Mouse (Mus musculus) CH12.LX (cell line): ENCODE results near the gene Podxl2. TPM values are rescaled to one million over a fixed set of nuclear protein-coding genes. Genes with fewer than 3 reads are reported as not detected.
A peak's percentile ranks its signal among the peaks of the same experiment; 100 is the strongest.

ENCODE experiments used
- DNase-seq: peaks from one replicate; pipeline ENCODE4 v3.0.0-alpha.2; 2013; ENCODE audit errors: extremely low read depth
- H3K27ac ChIP-seq: 2 replicates; pipeline ENCODE4 v1.5.1; 2012; ENCODE audit warnings: low read depth, mild to moderate bottlenecking, control low read depth, moderate library complexity; ENCODE audit not compliant: insufficient read depth
- H3K27me3 ChIP-seq: replicated peaks from 2 replicates; pipeline ENCODE3; 2012; ENCODE audit warnings: inconsistent platforms
- H3K36me3 ChIP-seq, 2 experiments: replicated peaks in 1 of 2; 2 replicates each; pipeline versions ENCODE3 to v1.6.1; 2012; ENCODE audit warnings: inconsistent platforms in 1 of 2, low read length in 1 of 2, mild to moderate bottlenecking in 1 of 2, mixed read lengths in 1 of 2, moderate library complexity in 1 of 2; ENCODE audit not compliant: control insufficient read depth in 1 of 2, insufficient read depth in 1 of 2
- H3K4me1 ChIP-seq, 2 experiments: 2 replicates each; pipeline ENCODE4 v1.6.1; 2012; ENCODE audit warnings: inconsistent platforms in 1 of 2, moderate library complexity in 1 of 2; ENCODE audit not compliant: insufficient read depth in 2 of 2, control insufficient read depth in 1 of 2
- H3K4me2 ChIP-seq: 2 replicates; pipeline ENCODE4 v1.6.1; 2012; ENCODE audit warnings: low read depth, mild to moderate bottlenecking, control low read depth; ENCODE audit not compliant: poor library complexity, insufficient read depth, severe bottlenecking
- H3K4me3 ChIP-seq, 3 experiments: fragments of 150-350 bp in 1 of 3; sonication (generic) in 1 of 3; replicated peaks in 1 of 3; 2 replicates each; pipeline versions ENCODE3 to v1.5.1; 2011 to 2012; ENCODE audit warnings: low read depth in 2 of 3, low read length in 2 of 3, mild to moderate bottlenecking in 2 of 3, moderate library complexity in 2 of 3, control low read depth in 1 of 3, improper control_type of control experiment in 1 of 3, inconsistent platforms in 1 of 3, mixed read lengths in 1 of 3; ENCODE audit not compliant: poor library complexity in 1 of 3
- H3K79me2 ChIP-seq: replicated peaks from 2 replicates; pipeline ENCODE4 v1.6.1; 2012; ENCODE audit warnings: mild to moderate bottlenecking, moderate library complexity; ENCODE audit not compliant: control insufficient read depth, poor library complexity, insufficient read depth, severe bottlenecking; ENCODE audit errors: extremely low read depth
- H3K9ac ChIP-seq: 2 replicates; pipeline ENCODE4 v1.6.1; 2012; ENCODE audit warnings: low read depth, mild to moderate bottlenecking, control low read depth, moderate library complexity; ENCODE audit not compliant: insufficient read depth
- H3K9me3 ChIP-seq: replicated peaks from 2 replicates; pipeline ENCODE3; 2012; ENCODE audit warnings: low read length, inconsistent platforms, mixed read lengths
- CHD1 ChIP-seq: IDR thresholded peaks from 2 replicates; pipeline ENCODE4 v1.6.1; 2012; ENCODE audit warnings: low read depth, low read length, improper control_type of control experiment, inconsistent platforms
- CHD2 ChIP-seq: IDR thresholded peaks from 2 replicates; pipeline ENCODE4 v1.6.1; 2011; ENCODE audit warnings: low read length, improper control_type of control experiment
- CTCF ChIP-seq, 2 experiments: IDR thresholded peaks in 1 of 2; conservative IDR thresholded peaks in 1 of 2; 2 replicates each; pipeline ENCODE4 v1.5.1; 2011 to 2012; ENCODE audit warnings: low read depth in 2 of 2, low read length in 2 of 2, improper control_type of control experiment in 1 of 2, inconsistent platforms in 1 of 2, mild to moderate bottlenecking in 1 of 2, moderate library complexity in 1 of 2
- ELF1 ChIP-seq: IDR thresholded peaks from 2 replicates; pipeline ENCODE4 v1.6.1; 2014; ENCODE audit warnings: low read depth, mild to moderate bottlenecking, inconsistent platforms, low read length, improper control_type of control experiment
- EP300 ChIP-seq: IDR thresholded peaks from 2 replicates; pipeline ENCODE4 v1.6.1; 2011; ENCODE audit warnings: low read length, improper control_type of control experiment
- GABPA ChIP-seq: IDR thresholded peaks from 2 replicates; pipeline ENCODE4 v1.6.1; 2012; ENCODE audit warnings: low read depth, low read length, improper control_type of control experiment, inconsistent platforms; ENCODE audit not compliant: insufficient replicate concordance
- IRF4 ChIP-seq: IDR thresholded peaks from 2 replicates; pipeline ENCODE4 v1.6.1; 2014; ENCODE audit warnings: low read depth, mild to moderate bottlenecking, inconsistent platforms, low read length, improper control_type of control experiment
- MAFK ChIP-seq: IDR thresholded peaks from 2 replicates; pipeline ENCODE4 v1.6.1; 2011; ENCODE audit warnings: low read length, improper control_type of control experiment; ENCODE audit not compliant: insufficient replicate concordance
- MEF2A ChIP-seq: IDR thresholded peaks from 2 replicates; pipeline ENCODE4 v1.6.1; 2014; ENCODE audit warnings: low read depth, mild to moderate bottlenecking, inconsistent platforms, low read length, improper control_type of control experiment, borderline replicate concordance
- MXI1 ChIP-seq: IDR thresholded peaks from 2 replicates; pipeline ENCODE4 v1.6.1; 2011; ENCODE audit warnings: mild to moderate bottlenecking, low read depth, low read length, improper control_type of control experiment
- MYC ChIP-seq: IDR thresholded peaks from 2 replicates; pipeline ENCODE4 v1.6.1; 2011; ENCODE audit warnings: low read depth, mild to moderate bottlenecking, improper control_type of control experiment, low read length
- NRF1 ChIP-seq: IDR thresholded peaks from 2 replicates; pipeline ENCODE4 v1.6.1; 2014; ENCODE audit warnings: low read depth, mild to moderate bottlenecking, inconsistent platforms, low read length, improper control_type of control experiment, moderate library complexity
- PAX5 ChIP-seq: IDR thresholded peaks from 2 replicates; pipeline ENCODE4 v1.6.1; 2012; ENCODE audit warnings: low read length, inconsistent platforms, mixed read lengths
- POLR2A ChIP-seq: IDR thresholded peaks from 2 replicates; pipeline ENCODE4 v1.6.1; 2011; ENCODE audit warnings: low read depth, mild to moderate bottlenecking, improper control_type of control experiment, low read length
- RAD21 ChIP-seq: IDR thresholded peaks from 2 replicates; pipeline ENCODE4 v1.6.1; 2011; ENCODE audit warnings: low read depth, mild to moderate bottlenecking, low read length, improper control_type of control experiment, moderate library complexity
- SIN3A ChIP-seq: IDR thresholded peaks from 2 replicates; pipeline ENCODE4 v1.6.1; 2012; ENCODE audit warnings: low read length, improper control_type of control experiment, inconsistent platforms
- SMC3 ChIP-seq: IDR thresholded peaks from 2 replicates; pipeline ENCODE4 v1.6.1; 2011; ENCODE audit warnings: low read depth, low read length, improper control_type of control experiment
- TCF12 ChIP-seq: IDR thresholded peaks from 2 replicates; pipeline ENCODE4 v1.6.1; 2014; ENCODE audit warnings: low read depth, mild to moderate bottlenecking, inconsistent platforms, low read length, improper control_type of control experiment
- USF1 ChIP-seq: IDR thresholded peaks from 2 replicates; pipeline ENCODE4 v1.6.1; 2014; ENCODE audit warnings: low read depth, mild to moderate bottlenecking, inconsistent platforms, low read length, improper control_type of control experiment
- ZC3H11A ChIP-seq: IDR thresholded peaks from 2 replicates; pipeline ENCODE4 v1.6.1; 2012; ENCODE audit warnings: low read depth, mild to moderate bottlenecking, inconsistent platforms, low read length, improper control_type of control experiment
- ZKSCAN1 ChIP-seq: IDR thresholded peaks from 2 replicates; pipeline ENCODE4 v1.6.1; 2012; ENCODE audit warnings: low read depth, inconsistent platforms, low read length, improper control_type of control experiment, borderline replicate concordance
- dilution Hi-C: fragments of 300-500 bp; cut with MboI; formaldehyde crosslinking; loops from 2 replicates; pipeline ENCODE4 v1.14.3; 2020; ENCODE audit warnings: low sequenced_read_pairs; ENCODE audit not compliant: extremely low pct_unique_long_range_greater_than_20kb, extremely low pct_ligation_motif_present
- in situ Hi-C: fragments of 300-500 bp; cut with MboI; formaldehyde crosslinking; loops from 3 replicates; pipeline ENCODE4 v1.14.3; 2019; ENCODE audit warnings: low sequenced_read_pairs, low pct_ligation_motif_present, low pct_unique_long_range_greater_than_20kb, mixed read lengths
- polyA plus RNA-seq: library from polyadenylated mRNA; unstranded; fragments of >175 nt; gene quantifications from 2 replicates; pipeline ENCODE4 v1.2.1, GENCODE M21; 2012; ENCODE audit warnings: low read depth; ENCODE audit not compliant: insufficient read length
- total RNA-seq, 2 experiments: library from RNA; depleted of rRNA; stranded (reverse); fragments of 300-350 nt in 1 of 2; fragments of >200 nt in 1 of 2; gene quantifications; 2 replicates each; pipeline ENCODE4 v1.2.3; 2012 to 2014

Podxl2 gene
- total and polyA plus RNA-seq, 3 experiments, result 0.79 to 0.93 (median 0.81) TPM

GRCm38 (mm10) chr6:88916153-88916552 lies 41.3 kb upstream of the Podxl2 start:
- no peaks in the 10 kb centered on the region for H3K9me3 ChIP-seq
- in situ Hi-C loops (no loop called here), dilution Hi-C loops (no loop called here)
- no peaks in the 10 kb centered on the region for H3K27me3 ChIP-seq
- H3K9ac ChIP-seq, result no peak overlapping the region
- no peak overlapping the region for H3K4me2 ChIP-seq
- DNase-seq, result peak; percentile 70
- H3K27ac ChIP-seq, result no peak overlapping the region
- H3K4me1 ChIP-seq, result peaks cover 6 to 9% of the 10 kb centered on the region in 2 experiments
- no peaks in the 10 kb centered on the region for H3K79me2 ChIP-seq
- no peak overlapping the region for H3K4me3 ChIP-seq
- peak; percentile 53 for TF ChIP-seq RAD21
- no peak for TF ChIP-seq USF1
- peak; percentile 47 for TF ChIP-seq SMC3
- peak; percentile 50 to 76; a peak in 3 of 4 replicates for TF ChIP-seq CTCF (conservative IDR thresholded peaks at IDR 0.05 in 1 of 2, IDR thresholded peaks at IDR 0.05 in 1 of 2; ENCODE audit: low read depth in 2 of 2, low read length in 2 of 2)
- peaks cover 6 to 20% of the 10 kb centered on the region in 2 experiments for H3K36me3 ChIP-seq

GRCm38 (mm10) chr6:88915510-88915909 lies 40.7 kb upstream of the Podxl2 start:
- Histone ChIP-seq H3K9ac (no peak overlapping the region), H3K9me3 (no peaks in the 10 kb centered on the region), H3K27ac (no peak overlapping the region), H3K4me1 (peaks cover 0 to 2% of the 10 kb centered on the region in 2 experiments; a peak in 3 of 4 replicates), H3K27me3 (no peaks in the 10 kb centered on the region), H3K79me2 (no peaks in the 10 kb centered on the region), H3K4me2 (no peak overlapping the region), H3K36me3 (peaks cover 12 to 27% of the 10 kb centered on the region in 2 experiments), H3K4me3 (no peak overlapping the region)
- in situ Hi-C loops, result no loop called here
- no peak for DNase-seq
- dilution Hi-C loops, result no loop called here
- TF ChIP-seq MAFK, result no peak
- TF ChIP-seq POLR2A, result no peak
- no peak for TF ChIP-seq NRF1
- no peak for TF ChIP-seq ZC3H11A
- no peak for TF ChIP-seq MEF2A

- peaks cover 19 to 34% of the 10 kb centered on the region in 2 experiments for H3K36me3 ChIP-seq
- no peak for DNase-seq
- H3K79me2 ChIP-seq, result no peaks in the 10 kb centered on the region
- H3K4me2 ChIP-seq, result no peak overlapping the region
- H3K9ac ChIP-seq, result no peak overlapping the region
- no peaks in the 10 kb centered on the region for H3K9me3 ChIP-seq
- no peaks in the 10 kb centered on the region for H3K4me1 ChIP-seq
- dilution Hi-C loops (no loop called here), in situ Hi-C loops (no loop called here)
- H3K4me3 ChIP-seq, result no peak overlapping the region
- H3K27ac ChIP-seq, result no peak overlapping the region
- TF ChIP-seq SMC3 (no peak), PAX5 (no peak), MYC (no peak), TCF12 (no peak), IRF4 (no peak), MXI1 (no peak), CHD2 (no peak), CHD1 (no peak), ZC3H11A (no peak), ELF1 (no peak), GABPA (no peak), ZKSCAN1 (no peak), MEF2A (no peak), SIN3A (no peak), EP300 (no peak), POLR2A (no peak)
- no peaks in the 10 kb centered on the region for H3K27me3 ChIP-seq
These were observed 40.0 kb upstream of the Podxl2 start for GRCm38 (mm10) chr6:88914799-88915198.
